Mouse (Mus musculus) limb, embryonic 15.5 days (tissue): ENCODE data around the gene Ninj1. TPM values are rescaled to one million over a fixed set of nuclear protein-coding genes. Genes with fewer than 3 reads are reported as not detected.

Experiments used
- ATAC-seq: fragments of 200-750 bp; cut with Nextera tagmentation; 2 replicates; pipeline ENCODE4 v1.8.0; 2017; ENCODE audit warnings: low read depth, moderate TSS enrichment; ENCODE audit not compliant: insufficient number of reproducible peaks, low FRiP score, low TSS enrichment
- H3K27ac ChIP-seq: fragments of 300-500 bp; sonication (generic); 2 replicates; pipeline ENCODE4 v1.5.1; 2015; ENCODE audit warnings: moderate library complexity, mild to moderate bottlenecking, inconsistent platforms
- H3K27me3 ChIP-seq: fragments of 300-500 bp; sonication (generic); 2 replicates; pipeline ENCODE4 v1.6.1; 2015; ENCODE audit warnings: inconsistent platforms
- H3K36me3 ChIP-seq: fragments of 300-500 bp; sonication (generic); 2 replicates; pipeline ENCODE4 v1.6.1; 2015; ENCODE audit warnings: inconsistent platforms
- H3K4me1 ChIP-seq: fragments of 300-500 bp; sonication (generic); 2 replicates; pipeline ENCODE4 v1.6.1; 2015; ENCODE audit warnings: inconsistent platforms
- H3K4me2 ChIP-seq: fragments of 300-500 bp; sonication (generic); 2 replicates; pipeline ENCODE4 v1.6.1; 2015; ENCODE audit warnings: mild to moderate bottlenecking, inconsistent platforms
- H3K4me3 ChIP-seq: fragments of 300-500 bp; sonication (generic); 2 replicates; pipeline ENCODE4 v1.5.1; 2015; ENCODE audit warnings: mild to moderate bottlenecking, inconsistent platforms
- H3K9ac ChIP-seq: fragments of 300-500 bp; sonication (generic); 2 replicates; pipeline ENCODE4 v1.6.1; 2015; ENCODE audit warnings: inconsistent platforms
- H3K9me3 ChIP-seq: fragments of 300-500 bp; sonication (generic); 2 replicates; pipeline ENCODE4 v1.6.1; 2016; ENCODE audit warnings: inconsistent platforms
- WGBS: fragments of 180-500 bp; shearing (Covaris S2); methylation state at CpG from one replicate; pipeline ENCODE4 v1.1.7; 2015; 5-methylcytosine and 5-hydroxymethylcytosine counted together
- polyA plus RNA-seq: library from polyadenylated mRNA; unstranded; fragments of >200 nt; fragmentation: Nextera tagmentation; extraction: Ambion mirVana; gene quantifications from 2 replicates; pipeline ENCODE4 v1.2.1, GENCODE M21; 2015

Ninj1 gene
- polyA plus RNA-seq, 1 experiment from 2014 or later: 56.0 TPM

DNA sequence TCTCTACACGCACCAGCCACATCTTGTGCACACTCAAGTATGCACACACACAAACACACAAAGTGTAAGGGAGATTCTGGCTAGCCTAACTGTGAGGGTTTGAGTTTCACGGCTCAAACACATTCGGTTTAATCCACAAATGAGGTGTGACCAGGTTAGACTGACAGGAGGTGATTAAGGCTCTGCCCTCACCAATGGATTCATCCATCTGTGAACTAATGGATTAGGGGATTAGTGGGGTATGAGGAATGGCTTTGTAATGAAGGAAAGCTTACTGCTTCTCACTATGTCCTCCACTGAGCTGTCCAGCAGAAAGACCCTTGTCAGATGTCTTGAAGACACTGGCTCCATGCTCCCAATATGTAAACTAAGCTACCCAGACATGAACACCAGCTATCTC, 31.4 kb downstream of the Ninj1 start:
- no peak overlapping the region for H3K4me3 ChIP-seq
- H3K27ac ChIP-seq: no peak overlapping the region
- H3K27me3 ChIP-seq: no peaks in the 10 kb centered on the region
- no peak overlapping the region for H3K9ac ChIP-seq
- no peak for ATAC-seq
- peaks cover 27% of the 10 kb centered on the region for H3K4me1 ChIP-seq
- 53% methylated on average over 3 of the region's 3 CpGs for WGBS
- H3K4me2 ChIP-seq: no peak overlapping the region
- H3K9me3 ChIP-seq: no peaks in the 10 kb centered on the region
- no peaks in the 10 kb centered on the region for H3K36me3 ChIP-seq

DNA sequence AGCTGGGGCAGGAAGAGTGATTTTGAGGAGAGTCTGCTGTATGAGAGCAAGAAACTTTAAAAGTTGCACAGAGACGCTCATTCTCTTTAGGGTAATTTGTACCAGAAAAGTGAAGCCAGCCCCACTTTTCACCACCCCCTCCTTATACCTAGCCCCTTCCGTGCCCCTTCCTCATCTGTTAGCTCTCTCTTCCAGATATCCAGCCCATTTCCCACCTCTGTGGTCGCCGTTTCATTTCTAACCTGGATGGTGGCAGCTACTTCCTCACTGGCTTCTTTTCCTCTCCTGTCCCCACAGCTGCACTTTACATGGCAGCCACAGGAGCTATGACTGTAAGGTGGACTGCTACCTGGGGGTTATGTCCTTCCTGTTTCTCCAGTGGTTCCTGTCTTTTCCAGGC, 32.1 kb downstream of the Ninj1 start:
- no peak overlapping the region for H3K27ac ChIP-seq
- no peaks in the 10 kb centered on the region for H3K36me3 ChIP-seq
- no peak overlapping the region for H3K4me2 ChIP-seq
- 80% methylated on average over 4 of the region's 4 CpGs for whole genome bisulfite sequencing
- no peak overlapping the region for H3K9ac ChIP-seq
- H3K27me3 ChIP-seq: no peaks in the 10 kb centered on the region
- peaks cover 22% of the 10 kb centered on the region for H3K4me1 ChIP-seq
- H3K4me3 ChIP-seq: no peak overlapping the region
- no peaks in the 10 kb centered on the region for H3K9me3 ChIP-seq
- no peak for ATAC-seq

DNA sequence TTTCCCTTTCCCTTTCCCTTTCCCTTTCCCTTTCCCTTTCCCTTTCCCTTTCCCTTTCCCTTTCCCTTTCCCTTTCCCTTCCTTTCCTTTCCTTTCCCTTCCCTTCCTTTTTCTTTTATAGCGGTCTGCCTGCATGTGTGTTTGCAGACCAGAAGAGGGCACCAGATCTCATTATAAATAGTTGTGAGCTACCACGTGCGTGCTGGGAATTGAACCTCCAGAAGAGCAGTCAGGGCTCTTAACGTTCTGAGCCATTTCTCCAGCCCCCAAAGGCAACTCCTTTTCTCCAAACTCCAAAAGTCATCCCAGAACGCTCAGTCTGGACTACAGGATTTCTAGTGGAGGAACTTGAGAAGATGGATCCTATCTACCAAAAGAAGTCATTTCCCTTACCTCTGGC, 33.6 kb downstream of the Ninj1 start:
- H3K4me2 ChIP-seq: no peak overlapping the region
- WGBS: 19% methylated on average over 5 of the region's 5 CpGs

DNA sequence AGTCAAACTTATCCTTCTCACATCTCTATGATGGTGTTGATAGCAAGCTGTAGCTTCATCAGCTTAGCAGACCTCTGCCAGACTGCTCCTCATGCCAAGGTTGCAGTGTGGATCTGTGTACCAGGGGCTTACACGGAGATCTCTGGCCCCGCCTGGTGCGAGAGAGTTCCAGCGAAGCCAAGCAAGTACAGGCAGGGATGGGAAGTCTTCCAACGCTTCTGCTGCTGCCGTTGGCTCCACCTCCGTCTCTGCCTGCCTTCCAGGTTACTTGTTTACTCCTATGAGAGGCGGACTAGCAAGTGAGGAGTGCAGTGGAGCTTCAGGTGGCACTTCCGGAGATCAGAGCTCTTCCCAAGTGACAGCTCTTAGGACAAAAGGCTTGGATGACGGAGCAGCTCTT, 37.0 kb downstream of the Ninj1 start:
- 10% methylated on average over 10 of the region's 10 CpGs for WGBS
- peak overlapping the region; percentile 19; the same call in 1 of the 2 replicates for H3K4me2 ChIP-seq
- H3K4me3 ChIP-seq: no peak overlapping the region

More for the DNA sequence above, 33.6 kb downstream of the Ninj1 start:
- H3K27me3 ChIP-seq: 0 out of 2 replicates have a peak, but pooled peaks cover under 1% of the 10 kb centered on the region
- H3K9ac ChIP-seq: no peak overlapping the region
- H3K36me3 ChIP-seq: no peaks in the 10 kb centered on the region
- H3K4me1 ChIP-seq: peaks cover 12% of the 10 kb centered on the region
- H3K4me3 ChIP-seq: no peak overlapping the region
- no peak overlapping the region for H3K27ac ChIP-seq
- no peak for ATAC-seq
- no peaks in the 10 kb centered on the region for H3K9me3 ChIP-seq

DNA sequence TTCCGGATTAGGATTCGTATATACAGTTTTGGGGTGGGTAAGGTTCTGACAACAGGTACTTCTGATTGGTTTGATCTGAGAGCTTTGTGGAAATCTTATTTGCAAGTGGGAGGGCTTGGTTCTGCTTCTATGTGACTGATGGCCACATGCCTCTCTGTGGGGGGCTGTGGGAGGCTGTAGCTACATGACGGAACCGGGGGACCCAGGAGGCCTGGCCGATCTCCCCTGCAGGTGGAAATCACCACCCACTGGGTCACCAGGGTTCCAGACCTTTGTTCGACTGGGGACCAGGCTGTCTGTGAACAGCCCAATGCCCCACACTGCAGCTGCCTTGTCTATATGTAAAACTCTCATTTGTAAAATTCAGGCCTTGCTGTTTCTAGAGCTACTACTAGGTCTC, 37.4 kb downstream of the Ninj1 start:
- H3K27ac ChIP-seq: no peak overlapping the region
- H3K9ac ChIP-seq: no peak overlapping the region
- H3K4me2 ChIP-seq: peak overlapping the region; percentile 19; the same call in 1 of the 2 replicates

More for the DNA sequence above, 37.0 kb downstream of the Ninj1 start:
- Histone ChIP-seq H3K36me3 (no peaks in the 10 kb centered on the region), H3K9ac (no peak overlapping the region), H3K4me1 (peaks cover 2% of the 10 kb centered on the region; the same call in 1 of the 2 replicates), H3K27ac (no peak overlapping the region), H3K9me3 (no peaks in the 10 kb centered on the region), H3K27me3 (0 out of 2 replicates have a peak, but pooled peaks cover 3% of the 10 kb centered on the region)
- ATAC-seq: no peak

DNA sequence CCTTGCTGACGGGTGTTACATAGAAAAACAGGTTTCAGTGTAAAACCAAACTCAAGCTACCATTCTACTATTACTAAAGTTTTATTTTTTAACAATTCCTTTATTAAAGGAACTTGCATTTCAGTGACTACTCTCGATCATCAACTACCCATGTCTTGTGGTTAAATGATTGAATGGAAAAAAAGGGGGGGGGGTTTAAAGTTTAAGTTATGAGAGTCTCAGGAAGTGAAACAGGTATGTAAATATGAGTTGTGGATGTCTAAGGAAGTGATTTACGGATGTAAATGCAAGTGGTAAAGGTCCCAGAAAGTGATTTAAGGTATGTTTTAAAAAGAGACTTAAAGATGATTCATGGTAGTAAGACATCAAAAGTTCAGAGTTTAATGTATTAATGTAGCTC, 37.9 kb downstream of the Ninj1 start:
- Histone ChIP-seq H3K36me3 (no peaks in the 10 kb centered on the region), H3K27me3 (0 out of 2 replicates have a peak, but pooled peaks cover 3% of the 10 kb centered on the region), H3K27ac (no peak overlapping the region), H3K4me2 (no peak overlapping the region), H3K4me1 (peaks cover 2% of the 10 kb centered on the region; the same call in 1 of the 2 replicates), H3K4me3 (no peak overlapping the region), H3K9me3 (no peaks in the 10 kb centered on the region), H3K9ac (no peak overlapping the region)
- no peak for ATAC-seq
- WGBS: 57% methylated on average over 3 of the region's 3 CpGs

More for the DNA sequence above, 37.4 kb downstream of the Ninj1 start:
- Histone ChIP-seq H3K9me3 (no peaks in the 10 kb centered on the region), H3K36me3 (no peaks in the 10 kb centered on the region), H3K4me3 (no peak overlapping the region), H3K27me3 (0 out of 2 replicates have a peak, but pooled peaks cover 3% of the 10 kb centered on the region), H3K4me1 (peaks cover 2% of the 10 kb centered on the region; the same call in 1 of the 2 replicates)
- no peak for ATAC-seq
- WGBS: 25% methylated on average over 6 of the region's 6 CpGs

DNA sequence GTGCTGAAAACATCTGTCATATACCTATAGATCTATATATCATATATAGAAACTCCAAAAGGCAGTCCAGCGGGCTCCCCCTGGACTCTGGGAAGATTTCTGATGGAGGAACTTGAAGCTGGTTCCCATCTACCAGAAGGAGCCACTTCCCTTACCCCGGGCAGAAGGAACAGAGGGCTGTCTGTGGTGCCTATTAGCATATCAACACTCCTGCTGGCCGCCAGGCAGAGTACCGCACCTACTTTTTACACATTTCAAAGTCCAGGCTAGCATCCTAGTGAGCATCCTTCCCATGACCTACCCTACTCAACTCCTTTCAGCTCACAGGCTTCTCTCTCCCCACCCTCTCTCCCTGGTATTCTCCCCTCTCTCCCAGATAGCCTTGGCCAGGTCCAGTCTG, 38.3 kb downstream of the Ninj1 start:
- H3K27me3 ChIP-seq: 0 out of 2 replicates have a peak, but pooled peaks cover 3% of the 10 kb centered on the region
- WGBS: 41% methylated on average over 4 of the region's 4 CpGs
- H3K9me3 ChIP-seq: no peaks in the 10 kb centered on the region
- no peak overlapping the region for H3K9ac ChIP-seq
- no peaks in the 10 kb centered on the region for H3K36me3 ChIP-seq
- ATAC-seq: no peak
- no peak overlapping the region for H3K27ac ChIP-seq
- H3K4me1 ChIP-seq: peaks cover 2% of the 10 kb centered on the region; the same call in 1 of the 2 replicates
- H3K4me2 ChIP-seq: no peak overlapping the region
- H3K4me3 ChIP-seq: no peak overlapping the region

DNA sequence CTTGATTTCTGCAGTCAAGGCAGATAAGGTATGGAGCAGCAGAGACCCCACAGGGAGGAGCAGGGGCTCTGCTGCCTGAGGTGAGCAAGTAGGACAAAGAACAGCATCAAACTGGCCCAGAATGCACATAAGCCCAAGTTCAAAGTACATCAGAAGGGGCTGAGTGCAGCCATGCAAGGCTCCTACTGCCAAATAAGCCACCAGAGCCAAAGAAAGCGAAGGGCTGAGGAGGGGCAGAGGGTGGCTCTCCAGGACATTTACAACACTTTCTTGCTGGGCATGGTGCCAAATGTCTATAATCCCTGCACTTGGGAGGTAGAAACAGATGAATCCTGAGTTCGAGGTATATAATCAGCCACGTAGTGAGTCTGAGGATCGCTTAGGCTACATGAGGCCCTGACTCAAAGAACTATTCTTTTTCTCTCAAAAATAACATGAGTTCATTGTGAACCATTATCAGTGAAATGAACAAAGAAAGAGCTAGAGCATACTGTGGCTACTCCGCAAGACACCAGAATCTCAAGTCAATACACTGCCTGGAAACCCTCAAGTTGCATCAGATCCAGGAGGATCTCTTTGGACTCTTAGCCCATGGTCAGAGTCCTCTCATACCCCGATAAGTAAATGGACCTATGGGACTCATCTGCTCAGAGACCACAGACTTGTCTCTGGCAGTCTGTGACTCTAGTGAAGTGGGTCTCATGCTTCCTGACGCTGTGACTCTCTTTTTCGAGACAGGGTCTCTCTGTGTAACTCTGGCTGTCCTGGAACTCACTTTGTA, 46.7 kb downstream of the Ninj1 start:
- no peak overlapping the region for H3K4me2 ChIP-seq
- H3K9me3 ChIP-seq: no peaks in the 10 kb centered on the region
- no peaks in the 10 kb centered on the region for H3K36me3 ChIP-seq
- H3K27me3 ChIP-seq: no peaks in the 10 kb centered on the region
- H3K4me1 ChIP-seq: 0 out of 2 replicates have a peak, but pooled peaks cover 3% of the 10 kb centered on the region
- ATAC-seq: no peak
- 77% methylated on average over 8 of the region's 8 CpGs for WGBS
- no peak overlapping the region for H3K27ac ChIP-seq
- H3K9ac ChIP-seq: no peak overlapping the region
- H3K4me3 ChIP-seq: no peak overlapping the region

DNA sequence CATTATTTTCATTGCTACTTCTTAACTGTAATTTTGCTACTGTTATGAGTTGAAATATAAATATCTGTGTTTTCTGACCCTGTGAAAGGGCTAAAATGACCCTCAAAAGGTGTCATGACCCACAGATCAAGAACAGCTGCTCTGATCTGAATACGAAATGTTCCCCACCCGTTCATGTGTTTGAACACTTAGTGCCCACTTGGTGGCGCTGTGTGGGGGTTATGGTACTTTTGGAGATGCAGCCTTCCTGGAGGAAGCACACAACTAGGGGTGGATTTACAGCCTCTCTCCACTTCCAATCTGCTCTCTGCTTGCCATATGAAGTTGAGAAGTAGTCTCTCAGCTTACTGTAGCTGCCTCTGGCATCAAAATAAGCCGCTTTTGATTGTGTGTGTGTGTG, 47.4 kb downstream of the Ninj1 start:
- WGBS: 90% methylated on average over 4 of the region's 4 CpGs
- no peak overlapping the region for H3K9ac ChIP-seq
- H3K9me3 ChIP-seq: no peaks in the 10 kb centered on the region
- H3K4me1 ChIP-seq: 0 out of 2 replicates have a peak, but pooled peaks cover 3% of the 10 kb centered on the region
- no peak overlapping the region for H3K4me3 ChIP-seq
- H3K4me2 ChIP-seq: no peak overlapping the region
- no peaks in the 10 kb centered on the region for H3K27me3 ChIP-seq
- no peak overlapping the region for H3K27ac ChIP-seq
- no peak for ATAC-seq
- no peaks in the 10 kb centered on the region for H3K36me3 ChIP-seq

DNA sequence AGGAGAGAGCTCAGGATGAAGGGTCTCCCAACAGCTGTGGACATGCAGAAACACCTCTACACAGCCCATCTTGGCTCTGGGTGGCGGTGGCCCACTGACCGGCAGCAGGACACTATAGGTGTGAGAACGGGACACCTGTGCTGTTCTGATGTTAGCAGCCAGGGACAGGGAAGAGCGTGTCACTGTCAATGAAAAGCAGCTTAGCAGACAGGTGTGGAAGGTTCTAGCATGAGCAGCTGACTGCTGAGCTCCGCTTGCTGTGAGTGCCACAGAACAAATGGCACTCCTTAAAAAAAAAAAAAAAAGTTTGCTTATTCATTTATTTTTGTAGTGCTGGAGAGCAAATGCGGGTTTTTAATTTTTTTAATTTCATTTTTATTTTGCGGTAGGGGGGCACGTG, 50.3 kb downstream of the Ninj1 start:
- ATAC-seq: no peak
- no peaks in the 10 kb centered on the region for H3K9me3 ChIP-seq
- no peak overlapping the region for H3K9ac ChIP-seq
- H3K4me3 ChIP-seq: no peak overlapping the region
- no peak overlapping the region for H3K4me2 ChIP-seq
- WGBS: 90% methylated on average over 8 of the region's 8 CpGs
- H3K4me1 ChIP-seq: 0 out of 2 replicates have a peak, but pooled peaks cover 3% of the 10 kb centered on the region
- H3K36me3 ChIP-seq: no peaks in the 10 kb centered on the region
- no peaks in the 10 kb centered on the region for H3K27me3 ChIP-seq
- H3K27ac ChIP-seq: no peak overlapping the region

DNA sequence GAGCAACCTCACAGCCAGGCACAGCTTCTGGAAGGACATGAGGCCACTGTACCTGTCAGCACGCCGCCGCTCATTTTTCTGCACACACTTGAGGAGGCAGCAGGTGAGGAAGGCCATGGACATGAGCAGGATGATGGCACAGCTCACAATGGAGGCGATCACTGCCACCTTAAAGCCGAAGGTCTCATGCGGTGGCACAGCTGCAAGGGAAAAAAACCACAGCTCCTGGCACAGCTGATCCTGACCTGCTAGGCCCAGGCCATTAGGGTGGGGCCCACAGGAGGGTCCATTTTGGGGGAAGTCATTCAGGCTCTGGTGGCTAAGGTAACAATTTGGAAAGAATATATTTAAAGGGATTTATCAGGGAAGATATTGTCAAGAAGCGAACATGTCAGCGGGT, 51.5 kb downstream of the Ninj1 start:
- ATAC-seq: no peak
- Histone ChIP-seq H3K9ac (no peak overlapping the region), H3K4me3 (no peak overlapping the region), H3K36me3 (no peaks in the 10 kb centered on the region), H3K27me3 (no peaks in the 10 kb centered on the region), H3K27ac (no peak overlapping the region), H3K4me2 (no peak overlapping the region), H3K4me1 (0 out of 2 replicates have a peak, but pooled peaks cover 1% of the 10 kb centered on the region), H3K9me3 (no peaks in the 10 kb centered on the region)
- 91% methylated on average over 8 of the region's 8 CpGs for WGBS

DNA sequence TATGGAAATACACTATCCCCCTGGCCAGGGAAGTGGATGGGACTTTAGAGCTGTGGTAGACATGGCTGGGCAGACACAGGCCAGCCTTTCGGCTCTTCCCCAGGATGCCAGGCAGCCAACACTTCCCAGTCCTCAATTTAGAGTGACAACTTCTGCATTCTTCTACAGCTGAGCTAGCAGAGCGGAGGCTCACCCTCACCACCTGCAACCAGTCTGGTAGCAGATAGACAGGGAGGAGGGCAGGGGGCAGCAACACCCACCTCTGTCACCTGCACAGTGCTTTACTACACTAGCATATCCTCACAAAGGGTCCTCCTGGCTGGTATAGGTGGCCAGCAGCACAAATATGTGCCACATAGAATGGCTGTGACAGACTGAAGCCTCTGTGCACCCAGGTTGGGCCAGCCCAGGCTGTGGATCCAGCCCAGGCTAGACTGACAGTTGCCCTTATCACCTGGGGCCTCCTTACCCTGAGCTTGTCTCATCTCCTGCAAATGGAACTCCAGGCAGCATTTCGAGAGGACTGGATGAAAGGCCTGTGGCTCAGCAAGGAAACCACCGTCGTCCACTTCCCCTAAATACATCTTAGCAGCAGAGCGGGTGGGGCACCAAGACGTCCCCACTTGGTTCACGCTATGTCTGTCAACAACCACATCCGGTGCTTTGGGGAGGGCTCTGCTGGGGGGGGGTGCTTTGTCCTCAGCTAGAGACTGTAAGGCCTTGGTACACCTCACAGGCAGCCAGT, 55.2 kb downstream of the Ninj1 start:
- no peaks in the 10 kb centered on the region for H3K9me3 ChIP-seq
- peaks cover 3% of the 10 kb centered on the region for H3K4me1 ChIP-seq
- WGBS: 65% methylated on average over 9 of the region's 9 CpGs
- peaks cover 13% of the 10 kb centered on the region for H3K27me3 ChIP-seq
- ATAC-seq: no peak
- no peaks in the 10 kb centered on the region for H3K36me3 ChIP-seq
- H3K9ac ChIP-seq: no peak overlapping the region
- H3K4me2 ChIP-seq: no peak overlapping the region
- no peak overlapping the region for H3K4me3 ChIP-seq
- H3K27ac ChIP-seq: no peak overlapping the region
